23 mouse cellular contexts compared by ENCODE assay signal in genomic region chr14:60386591-60387501, GRCm38 (mm10). TPM values are rescaled to one million over a fixed set of nuclear protein-coding genes. Genes with fewer than 3 reads are reported as not detected.
A peak's percentile ranks its signal among the peaks of the same experiment; 100 is the strongest.
DNase-seq lines count a peak whose midpoint lies in the region; ATAC-seq and TF ChIP-seq lines count a peak whose summit lies in the region.
"Had no signal": no experiment of that assay in that cellular context is flagged by ENCODE, and none has a peak within 500 bp of the region (broad histone marks: within the 10 kb centered on the region; RNA-seq: fewer than 3 reads in every experiment).

No protein-coding gene starts in this region.

- WGBS in forebrain, postnatal 0 days: 47% methylated on average over 6 of the region's 6 CpGs
- WGBS in forebrain, embryonic 11.5 days: 82% methylated on average over 6 of the region's 6 CpGs
- 37% methylated on average over 6 of the region's 6 CpGs for WGBS in intestine, postnatal 0 days
- 52% methylated on average over 6 of the region's 6 CpGs for WGBS in liver, postnatal 0 days (ENCODE audit: insufficient replicate concordance)

- no peak overlapping the region for H3K9ac ChIP-seq in forebrain, postnatal 0 days
- no peak overlapping the region for H3K9ac ChIP-seq in forebrain, embryonic 11.5 days (ENCODE audit: low read length)
- no peak overlapping the region for H3K9ac ChIP-seq in ES-E14 (ENCODE audit: insufficient read depth, low read depth, low read length, poor library complexity, severe bottlenecking)
- no peak overlapping the region for H3K9ac ChIP-seq in intestine, postnatal 0 days (ENCODE audit: low read depth, low read length)
- no peak overlapping the region for H3K9ac ChIP-seq in liver, postnatal 0 days (replicated peaks)
- H3K9ac ChIP-seq: embryonic facial prominence, embryonic 13.5 days; hindbrain, embryonic 13.5 days; limb, embryonic 12.5 days; lung, embryonic 15.5 days had no signal

- no peak for TF ChIP-seq EP300 in liver, postnatal 0 days (IDR thresholded peaks at IDR 0.05; ENCODE audit: low read depth)

- DNase-seq in forebrain, postnatal 0 days: no peak
- no peak for DNase-seq in forebrain, embryonic 11.5 days (ENCODE audit: low spot score)
- DNase-seq in ES-E14 (ENCODE audit: low read depth, low spot score): no peak
- no peak for DNase-seq in liver, postnatal 0 days
- DNase-seq in spleen, adult 12 weeks (ENCODE audit: low spot score): no peak
- no peak for DNase-seq in heart, adult 11 months
- DNase-seq: adrenal gland, postnatal 25 days; cerebellum, adult 11 months; cerebellum, postnatal 10 days; gastrocnemius, postnatal 25 days; retina, postnatal 1 day; thymus, postnatal 36 days had no signal

- peaks cover 24% of the 10 kb centered on the region for H3K36me3 ChIP-seq in forebrain, postnatal 0 days (ENCODE audit: insufficient read depth)
- no peaks in the 10 kb centered on the region for H3K36me3 ChIP-seq in forebrain, embryonic 11.5 days (ENCODE audit: control insufficient read depth, insufficient read depth, low read length)
- H3K36me3 ChIP-seq in ES-E14 (ENCODE audit: control insufficient read depth, insufficient read depth, low read length, poor library complexity, severe bottlenecking): no peaks in the 10 kb centered on the region
- no peaks in the 10 kb centered on the region for H3K36me3 ChIP-seq in intestine, postnatal 0 days (ENCODE audit: control insufficient read depth, insufficient read depth)
- H3K36me3 ChIP-seq in liver, postnatal 0 days (replicated peaks; ENCODE audit: insufficient read depth, low read length): no peaks in the 10 kb centered on the region
- H3K36me3 ChIP-seq: embryonic facial prominence, embryonic 13.5 days; heart, embryonic 10.5 days; limb, embryonic 12.5 days; lung, embryonic 15.5 days; midbrain, embryonic 10.5 days had no signal

- no peak for TF ChIP-seq CTCF in forebrain, postnatal 0 days (IDR thresholded peaks at IDR 0.05; ENCODE audit: low read depth)
- no peak for TF ChIP-seq CTCF in intestine, postnatal 0 days (IDR thresholded peaks at IDR 0.05; ENCODE audit: low read depth)
- no peak for TF ChIP-seq CTCF in liver, postnatal 0 days (IDR thresholded peaks at IDR 0.05; ENCODE audit: low read depth)

- H3K4me2 ChIP-seq in forebrain, postnatal 0 days (ENCODE audit: low read depth): peak overlapping the region; percentile 27
- H3K4me2 ChIP-seq in forebrain, embryonic 11.5 days (ENCODE audit: low read depth, low read length, severe bottlenecking): no peak overlapping the region
- H3K4me2 ChIP-seq in intestine, postnatal 0 days (replicated peaks; ENCODE audit: low read depth): peak overlapping the region; percentile 37
- H3K4me2 ChIP-seq in liver, postnatal 0 days (ENCODE audit: low read depth, low read length): peak overlapping the region; percentile 52
- H3K4me2 ChIP-seq: embryonic facial prominence, embryonic 13.5 days; hindbrain, embryonic 13.5 days; limb, embryonic 12.5 days; lung, embryonic 15.5 days had no signal

- no peak for ATAC-seq in forebrain, postnatal 0 days
- ATAC-seq in forebrain, embryonic 11.5 days (replicated peaks; ENCODE audit: low FRiP score): no peak
- peak; percentile 79 for ATAC-seq in intestine, postnatal 0 days
- peak; percentile 85 for ATAC-seq in liver, postnatal 0 days
- ATAC-seq: inflammation-experienced regulatory T-cells, adult 6 months had no signal

- H3K27ac ChIP-seq in forebrain, postnatal 0 days (ENCODE audit: low read depth, low read length): no peak overlapping the region
- H3K27ac ChIP-seq in forebrain, embryonic 11.5 days (ENCODE audit: low read depth, low read length): no peak overlapping the region
- H3K27ac ChIP-seq in ES-E14 (ENCODE audit: insufficient read depth, low read depth, low read length, poor library complexity, severe bottlenecking): 0 out of 2 replicates have a peak overlapping the region, but pooled peaks have one; percentile 6
- H3K27ac ChIP-seq in intestine, postnatal 0 days (ENCODE audit: low read depth, low read length): no peak overlapping the region
- peak overlapping the region; percentile 87 for H3K27ac ChIP-seq in liver, postnatal 0 days (ENCODE audit: low read depth)
- H3K27ac ChIP-seq: embryonic facial prominence, embryonic 13.5 days; heart, embryonic 10.5 days; limb, embryonic 12.5 days; lung, embryonic 15.5 days; macrophage had no signal

- H3K27me3 ChIP-seq in forebrain, postnatal 0 days (ENCODE audit: insufficient read depth, low read length): no peaks in the 10 kb centered on the region
- no peaks in the 10 kb centered on the region for H3K27me3 ChIP-seq in forebrain, embryonic 11.5 days (ENCODE audit: control insufficient read depth, insufficient read depth, low read length)
- no peaks in the 10 kb centered on the region for H3K27me3 ChIP-seq in intestine, postnatal 0 days (replicated peaks; ENCODE audit: control insufficient read depth, insufficient read depth, low read length)
- no peaks in the 10 kb centered on the region for H3K27me3 ChIP-seq in liver, postnatal 0 days (ENCODE audit: insufficient read depth, low read length)
- H3K27me3 ChIP-seq: CH12.LX; embryonic facial prominence, embryonic 13.5 days; hindbrain, embryonic 13.5 days; limb, embryonic 12.5 days; lung, embryonic 15.5 days had no signal

- H3K4me3 ChIP-seq in forebrain, postnatal 0 days (ENCODE audit: low read depth, low read length): no peak overlapping the region
- no peak overlapping the region for H3K4me3 ChIP-seq in forebrain, embryonic 11.5 days (ENCODE audit: low read depth, low read length)
- no peak overlapping the region for H3K4me3 ChIP-seq in ES-E14 (ENCODE audit: insufficient read depth in 1 of 2, low read depth in 1 of 2, low read length in 2 of 2, poor library complexity in 1 of 2, severe bottlenecking in 1 of 2)
- no peak overlapping the region for H3K4me3 ChIP-seq in intestine, postnatal 0 days (ENCODE audit: low read depth, low read length)
- no peak overlapping the region for H3K4me3 ChIP-seq in liver, postnatal 0 days (ENCODE audit: low read depth, low read length)
- H3K4me3 ChIP-seq: embryonic facial prominence, embryonic 13.5 days; heart, embryonic 10.5 days; hindbrain, embryonic 13.5 days; limb, embryonic 12.5 days; lung, embryonic 15.5 days; midbrain, embryonic 10.5 days had no signal

- H3K4me1 ChIP-seq in forebrain, postnatal 0 days (ENCODE audit: insufficient read depth): peaks cover 41% of the 10 kb centered on the region
- peaks cover 2% of the 10 kb centered on the region; the same call in 1 of the 2 replicates for H3K4me1 ChIP-seq in forebrain, embryonic 11.5 days (replicated peaks; ENCODE audit: control insufficient read depth, insufficient read depth, low read length)
- no peaks in the 10 kb centered on the region for H3K4me1 ChIP-seq in ES-E14 (ENCODE audit: control insufficient read depth in 2 of 2, insufficient read depth in 2 of 2, low read length in 2 of 2, poor library complexity in 1 of 2)
- no peaks in the 10 kb centered on the region; the same call in 1 of the 2 replicates for H3K4me1 ChIP-seq in intestine, postnatal 0 days (replicated peaks; ENCODE audit: control insufficient read depth, insufficient read depth, low read length)
- H3K4me1 ChIP-seq in liver, postnatal 0 days (ENCODE audit: insufficient read depth): peaks cover 14% of the 10 kb centered on the region
- H3K4me1 ChIP-seq: limb, embryonic 12.5 days; lung, embryonic 15.5 days had no signal

- in situ Hi-C loops in ES-E14 (cut with MboI; ENCODE audit: low sequenced_read_pairs in 2 of 2, unreplicated experiment in 2 of 2): no loop called here

- no peaks in the 10 kb centered on the region for H3K9me3 ChIP-seq in forebrain, postnatal 0 days (ENCODE audit: low read length)
- H3K9me3 ChIP-seq in forebrain, embryonic 11.5 days (ENCODE audit: control insufficient read depth, low read length): no peaks in the 10 kb centered on the region
- H3K9me3 ChIP-seq in ES-E14 (ENCODE audit: control insufficient read depth, insufficient read depth, low read depth, low read length): no peaks in the 10 kb centered on the region
- H3K9me3 ChIP-seq in intestine, postnatal 0 days (ENCODE audit: control insufficient read depth): no peaks in the 10 kb centered on the region
- no peaks in the 10 kb centered on the region for H3K9me3 ChIP-seq in liver, postnatal 0 days (ENCODE audit: low read length)
- H3K9me3 ChIP-seq: embryonic facial prominence, embryonic 13.5 days; heart, embryonic 10.5 days; hindbrain, embryonic 13.5 days; limb, embryonic 12.5 days; lung, embryonic 15.5 days; midbrain, embryonic 10.5 days had no signal

TF ChIP-seq in ES-E14, 5 proteins besides CTCF, POLR2A, EP300 and RAD21:
- TF ChIP-seq CHD2 (IDR thresholded peaks at IDR 0.05; ENCODE audit: low read depth, low read length) (no peak), MAFK (IDR thresholded peaks at IDR 0.05; ENCODE audit: insufficient read depth, low read depth, low read length) (no peak), ZC3H11A (IDR thresholded peaks at IDR 0.05; ENCODE audit: borderline replicate concordance, low read depth, low read length) (no peak), ZNF384 (IDR thresholded peaks at IDR 0.05; ENCODE audit: low read depth, low read length) (no peak), HCFC1 (IDR thresholded peaks at IDR 0.05; ENCODE audit: borderline replicate concordance, insufficient read depth, low read length) (no peak)

RNA-seq across cellular contexts. Expression of gene Amer2, which starts 13.8 kb away (rescaled TPM):
- 31.6 and 42.2 TPM in 2 replicates for total RNA-seq in forebrain, postnatal 0 days (2014; rRNA removed)
- 14.4 and 28.7 TPM in 2 replicates for polyA plus RNA-seq in forebrain, postnatal 0 days (2015; fragmentation: Nextera tagmentation; extraction: Ambion mirVana)
- polyA plus RNA-seq in forebrain, embryonic 11.5 days (2014; fragmentation: Nextera tagmentation; extraction: Ambion mirVana): 20.5 and 22.3 TPM in 2 replicates
- 0.09 and 0.26 TPM in 2 replicates for total RNA-seq in ES-E14 (2012; rRNA removed)
- 0.33 and 0.40 TPM in 2 replicates for polyA plus RNA-seq in intestine, postnatal 0 days (2015; fragmentation: Nextera tagmentation; extraction: Ambion mirVana)
- 0.86 and 1.0 TPM in 2 replicates for polyA plus RNA-seq in liver, postnatal 0 days (2015; fragmentation: Nextera tagmentation; extraction: Ambion mirVana)
- total RNA-seq: CH12.LX; monocyte, adult 5-6 weeks had no signal
- polyA plus RNA-seq: inflammation-experienced regulatory T-cells, adult 6 months; macrophage had no signal

Comparison
In these comparisons a context has a peak if more than half of its experiments do, and no peak if none do; other contexts are left out.
1. ATAC-seq: peak in intestine, postnatal 0 days (single experiment) and liver, postnatal 0 days (single experiment); none in forebrain, postnatal 0 days (single experiment) and forebrain, embryonic 11.5 days (single experiment).
2. H3K27ac ChIP-seq: peak in ES-E14 (single experiment) and liver, postnatal 0 days (single experiment); none in forebrain, postnatal 0 days (single experiment), forebrain, embryonic 11.5 days (single experiment) and intestine, postnatal 0 days (single experiment).